Mouse (Mus musculus): ENCODE data around the gene Gm10974. TPM values are rescaled to one million over a fixed set of nuclear protein-coding genes. Genes with fewer than 3 reads are reported as not detected.

Gene Gm10974
- not detected for total RNA-seq (2021)

GRCm38 (mm10) chr7:66365904-66366303 is at the start of gene Gm10974:
TSS of gene Gm10974 (plus strand) at chr7:66365905.
- DNase-seq (ENCODE audit: extremely low spot score in 1 of 2, low spot score in 1 of 2): no peak

DNA sequence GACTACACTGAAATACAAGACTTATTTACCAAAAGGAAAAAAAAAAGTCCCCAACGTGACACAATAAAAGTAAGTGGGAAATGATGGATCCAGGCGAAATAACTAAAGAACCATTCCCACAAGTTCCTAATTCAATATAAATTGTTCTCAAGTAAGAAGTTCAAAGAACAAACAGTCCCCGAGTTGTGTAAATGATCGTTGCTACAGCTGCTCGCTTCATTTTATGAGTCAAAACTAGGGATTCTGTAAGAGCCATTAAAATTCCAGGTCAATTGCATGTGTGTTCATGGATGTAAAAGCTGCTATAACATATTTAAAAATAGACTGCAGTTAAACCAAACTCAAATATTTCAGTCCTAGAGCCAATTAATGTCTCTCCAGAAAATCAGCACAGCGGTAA is 47.6 kb upstream of the Gm10974 start:
- DNase-seq (ENCODE audit: extremely low spot score in 1 of 2, low spot score in 1 of 2): no peak

DNA sequence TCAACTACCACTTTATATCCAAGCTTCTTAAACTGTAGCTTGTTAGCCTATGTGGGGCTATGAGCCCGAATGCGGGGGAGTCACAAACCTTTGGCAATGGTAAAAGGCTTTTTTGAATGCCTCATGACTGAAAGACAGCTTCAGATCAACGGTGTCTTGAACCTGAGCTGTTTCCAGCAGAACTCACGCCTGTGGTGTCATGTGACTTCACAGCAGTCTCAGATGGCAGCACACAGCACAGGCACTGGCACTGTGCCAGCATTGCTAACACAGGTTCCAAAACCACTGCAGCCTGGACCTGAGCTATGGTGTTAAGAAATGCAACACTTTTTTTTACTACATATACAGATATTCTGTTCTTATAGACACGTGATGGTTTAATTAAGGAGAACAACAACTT is 44.7 kb upstream of the Gm10974 start:
- no peak for DNase-seq (ENCODE audit: extremely low spot score in 1 of 2, low spot score in 1 of 2)

DNA sequence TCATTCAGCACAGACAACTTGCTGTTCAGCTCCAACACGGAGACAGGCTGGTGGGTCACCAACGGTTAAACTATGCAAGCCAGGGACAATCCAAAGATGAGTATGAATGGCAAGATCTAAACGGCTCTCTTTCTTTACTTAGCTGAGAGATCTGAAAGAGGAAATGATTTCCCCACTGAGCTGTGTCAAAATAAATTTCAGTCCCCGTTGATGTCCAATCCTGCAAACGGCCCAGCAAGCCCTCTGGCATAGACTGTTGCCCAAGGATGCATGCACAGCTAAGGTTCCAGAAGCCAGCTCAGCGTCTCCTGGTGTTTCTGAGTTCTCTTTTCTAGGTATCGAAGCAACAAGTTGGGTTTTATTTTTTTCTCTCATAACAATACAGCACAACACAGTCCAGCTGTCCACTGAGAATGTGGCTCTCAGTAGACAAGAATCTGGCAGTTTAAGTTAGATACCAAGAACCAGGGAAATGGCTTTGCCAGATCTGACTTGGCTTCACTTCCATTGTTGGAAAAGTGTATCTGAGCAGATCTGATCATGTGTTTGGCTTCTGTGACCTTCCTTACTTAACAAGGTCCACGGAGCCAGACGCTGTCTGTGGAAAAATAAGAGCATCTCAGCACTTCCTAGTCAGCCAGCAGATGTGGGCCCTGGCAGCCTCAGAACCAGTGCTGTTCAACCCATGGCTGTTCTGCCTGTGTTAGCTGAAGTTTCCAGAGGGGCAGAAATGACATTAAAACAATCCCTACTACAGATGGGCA is 42.3 kb upstream of the Gm10974 start:
- DNase-seq (ENCODE audit: extremely low spot score in 1 of 2, low spot score in 1 of 2): no peak

GRCm38 (mm10) chr7:66325419-66326053 is 40.2 kb upstream of the Gm10974 start:
- no peak for DNase-seq (ENCODE audit: extremely low spot score in 1 of 2, low spot score in 1 of 2)

DNA sequence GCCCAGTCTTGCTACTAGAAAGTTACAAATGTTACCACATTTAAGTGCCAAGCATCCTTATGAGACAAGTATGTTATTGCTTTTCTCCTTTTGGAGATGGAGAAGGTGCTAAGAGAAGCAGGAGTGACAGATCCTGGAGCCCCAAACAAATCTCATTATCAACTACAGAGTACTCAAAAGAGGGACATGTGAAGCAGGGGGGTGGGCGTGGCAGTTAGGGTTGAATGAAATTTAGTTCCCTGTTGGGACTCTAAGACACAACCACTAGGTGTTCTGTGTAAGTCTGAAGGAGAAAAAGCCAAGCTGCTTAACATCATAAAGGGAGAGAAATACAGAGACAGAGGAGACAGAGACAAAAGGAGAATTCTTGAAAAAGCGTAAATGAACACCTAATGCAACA is 38.2 kb upstream of the Gm10974 start:
- DNase-seq (ENCODE audit: extremely low spot score in 1 of 2, low spot score in 1 of 2): no peak

DNA sequence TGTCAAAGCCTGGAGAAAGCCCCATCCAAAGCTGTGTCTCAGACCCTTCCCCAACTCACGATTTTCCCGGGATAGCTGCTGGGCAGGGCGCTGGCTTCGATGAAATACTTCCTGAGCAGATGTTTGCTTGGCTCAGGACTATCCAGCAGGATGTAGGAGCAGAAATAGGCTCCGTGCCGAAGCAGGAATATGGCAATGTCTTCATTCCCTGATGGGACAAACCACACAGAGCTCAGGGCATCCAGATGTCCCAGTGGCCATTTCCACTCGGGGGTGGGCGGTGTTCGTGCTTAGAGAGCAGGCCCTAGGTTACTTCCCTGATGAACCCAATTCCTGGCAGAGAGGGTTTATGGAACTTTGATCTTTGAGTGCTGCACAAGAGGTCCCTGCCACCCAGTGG is 35.1 kb upstream of the Gm10974 start:
- DNase-seq (ENCODE audit: extremely low spot score in 1 of 2, low spot score in 1 of 2): no peak

GRCm38 (mm10) chr7:66332340-66332739 is 33.4 kb upstream of the Gm10974 start:
- DNase-seq (ENCODE audit: extremely low spot score in 1 of 2, low spot score in 1 of 2): no peak

DNA sequence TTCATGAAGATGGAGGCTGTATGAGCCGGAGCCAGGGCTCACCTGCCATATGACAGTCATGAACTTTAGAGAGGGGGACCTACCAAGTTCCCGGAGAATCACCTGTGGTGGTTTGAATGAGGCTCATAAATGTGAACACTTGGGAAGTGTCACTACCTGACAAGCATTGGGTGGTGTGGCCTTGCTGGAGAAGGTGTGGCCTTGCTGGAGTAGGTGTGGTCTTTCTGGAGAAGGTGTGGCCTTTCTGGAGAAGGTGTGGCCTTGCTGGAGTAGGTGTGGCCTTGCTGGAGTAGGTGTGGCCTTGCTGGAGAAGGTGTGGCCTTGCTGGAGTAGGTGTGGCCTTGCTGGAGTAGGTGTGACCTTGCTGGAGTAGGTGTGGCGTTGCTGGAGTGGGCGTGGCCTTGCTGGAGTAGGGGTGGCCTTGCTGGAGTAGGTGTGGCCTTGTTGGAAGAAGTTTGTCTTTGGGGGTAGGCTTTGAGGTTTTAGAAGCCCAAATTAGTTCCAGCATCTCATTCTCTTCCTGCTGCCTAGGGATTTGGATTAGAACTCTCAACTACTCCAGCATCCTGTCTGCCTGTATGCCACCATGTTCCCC is 31.7 kb upstream of the Gm10974 start:
- no peak for DNase-seq (ENCODE audit: extremely low spot score in 1 of 2, low spot score in 1 of 2)

DNA sequence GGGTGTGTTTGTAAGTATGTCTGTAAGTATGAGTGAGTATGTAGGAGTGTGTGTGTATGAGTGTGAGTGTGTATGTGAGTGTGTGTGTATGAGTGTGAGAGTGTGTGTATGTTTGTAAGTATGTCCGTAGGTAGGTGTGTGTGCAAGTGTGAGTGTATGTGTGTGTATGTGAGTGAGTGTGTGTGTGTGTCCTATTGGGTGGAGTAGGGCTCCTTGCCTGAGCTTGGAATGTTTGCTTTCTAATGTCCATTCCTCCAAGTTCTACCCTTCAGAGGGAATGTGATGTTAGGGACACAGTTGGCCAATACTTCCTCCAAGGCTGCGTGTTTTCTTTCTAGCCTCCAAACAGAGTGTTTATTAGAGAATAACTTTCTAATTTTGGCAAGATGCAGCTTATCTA is 28.8 kb upstream of the Gm10974 start:
- DNase-seq (ENCODE audit: extremely low spot score in 1 of 2, low spot score in 1 of 2): no peak

DNA sequence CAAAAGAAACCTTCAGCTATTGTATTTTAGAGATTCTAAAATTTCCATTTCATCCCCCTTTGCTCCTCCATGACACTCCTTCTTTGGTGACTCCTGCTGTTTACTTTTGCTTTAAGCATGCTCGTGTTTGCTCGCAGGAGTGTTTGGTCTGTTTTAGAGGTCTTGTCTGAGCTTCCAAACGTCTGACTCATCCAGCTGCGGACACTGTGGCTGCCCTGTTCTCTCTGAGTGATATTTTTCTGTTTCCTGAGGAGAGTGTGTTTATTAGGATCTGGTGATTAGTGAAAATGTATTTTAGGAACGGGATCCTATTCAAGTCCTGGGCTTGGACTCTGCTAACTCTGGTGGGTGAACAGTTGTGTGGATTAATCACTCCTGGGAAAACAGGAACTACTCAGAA is 26.1 kb upstream of the Gm10974 start:
- DNase-seq (ENCODE audit: extremely low spot score in 1 of 2, low spot score in 1 of 2): no peak

- DNase-seq (ENCODE audit: extremely low spot score in 1 of 2, low spot score in 1 of 2): no peak
Measured at GRCm38 (mm10) chr7:66340044-66340443, 25.7 kb upstream of the Gm10974 start.

GRCm38 (mm10) chr7:66342323-66342722 is 23.4 kb upstream of the Gm10974 start:
- DNase-seq (ENCODE audit: extremely low spot score in 1 of 2, low spot score in 1 of 2): peak in 1 of 2 experiments; percentile 67

GRCm38 (mm10) chr7:66342831-66343230 is 22.9 kb upstream of the Gm10974 start:
- no peak for DNase-seq (ENCODE audit: extremely low spot score in 1 of 2, low spot score in 1 of 2)

GRCm38 (mm10) chr7:66343307-66343706 is 22.4 kb upstream of the Gm10974 start:
- no peak for DNase-seq (ENCODE audit: extremely low spot score in 1 of 2, low spot score in 1 of 2)

GRCm38 (mm10) chr7:66346959-66347663 is 18.6 kb upstream of the Gm10974 start:
- no peak for DNase-seq (ENCODE audit: extremely low spot score in 1 of 2, low spot score in 1 of 2)

DNA sequence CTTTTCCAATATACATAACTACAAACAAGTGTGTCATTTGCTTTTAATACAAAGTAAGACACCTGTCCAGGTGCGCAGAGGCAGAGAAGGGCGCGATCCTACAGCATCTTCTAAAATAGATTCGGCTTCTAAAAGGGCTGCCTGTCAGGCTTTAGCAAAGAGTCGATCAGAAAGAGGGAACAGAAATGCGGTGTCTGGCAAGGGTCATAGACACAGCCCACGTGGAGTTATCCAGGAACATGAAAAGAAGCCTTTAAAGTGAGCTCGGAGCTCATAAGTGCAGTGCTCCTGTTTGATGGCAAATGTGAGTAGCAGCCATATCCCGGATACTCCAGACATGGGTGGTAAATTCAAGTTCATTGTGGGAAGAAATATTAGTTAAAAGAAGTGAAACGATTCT is 17.1 kb upstream of the Gm10974 start:
- no peak for DNase-seq (ENCODE audit: extremely low spot score in 1 of 2, low spot score in 1 of 2)

GRCm38 (mm10) chr7:66349670-66350069 is 16.0 kb upstream of the Gm10974 start:
- no peak for DNase-seq (ENCODE audit: extremely low spot score in 1 of 2, low spot score in 1 of 2)

- no peak for DNase-seq (ENCODE audit: extremely low spot score in 1 of 2, low spot score in 1 of 2)
Measured at GRCm38 (mm10) chr7:66351074-66351473, 14.6 kb upstream of the Gm10974 start.

GRCm38 (mm10) chr7:66354911-66355310 is 10.8 kb upstream of the Gm10974 start:
- DNase-seq (ENCODE audit: extremely low spot score in 1 of 2, low spot score in 1 of 2): no peak

All from layer of hippocampus, postnatal 25 days (tissue).